Mouse (Mus musculus): ENCODE measurements at regions not wholly inside any gene's neighbourhood (a gene's known extent, or its start where the extent isn't known, plus 50 kb on each side); places are given as distances from the start of the nearest gene placed in this dataset.

GRCm38 (mm10) chr17:63758817-63759404 is 104.0 kb upstream of the Fer start:
- TF ChIP-seq POLR2A (IDR thresholded peaks at IDR 0.05; ENCODE audit: borderline replicate concordance, extremely low read depth, insufficient read depth, insufficient read length, poor library complexity, severe bottlenecking) (no peak), CTCF (IDR thresholded peaks at IDR 0.05; ENCODE audit: borderline replicate concordance, extremely low read depth, insufficient read depth, insufficient read length) (no peak)

Measured in brain, embryonic 14.5 days (tissue).